Mouse (Mus musculus): ENCODE measurements around the gene Pfkfb2.
"Not testable (repeated sequence)": the region's sequence is repeated elsewhere in the genome, so short reads cannot be mapped to it uniquely, and the experiment has no call there.

Gene Pfkfb2

DNA sequence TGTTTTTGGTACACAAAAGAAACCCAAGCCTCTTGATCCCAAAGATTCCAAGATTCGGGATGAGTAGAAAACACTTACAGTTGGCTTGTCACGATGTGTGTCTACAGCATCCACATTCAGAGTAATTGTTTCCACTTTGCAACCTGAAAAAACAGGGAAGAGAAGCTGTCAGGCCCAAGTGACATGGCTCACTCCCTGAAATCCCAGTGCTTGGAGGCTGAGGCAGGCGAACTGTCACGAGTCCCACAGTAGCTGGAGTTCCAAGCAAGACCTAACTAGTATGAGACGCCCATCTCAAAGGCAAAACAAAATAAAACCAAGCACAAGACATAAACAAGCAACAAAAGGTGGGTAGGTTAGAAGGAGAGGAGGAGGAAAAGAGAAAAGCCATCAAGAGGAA, 30.5 kb downstream of the Pfkfb2 start:
- no peak for DNase-seq (ENCODE audit: low read depth)

- DNase-seq (ENCODE audit: low read depth) = no peak
Measured at GRCm38 (mm10) chr1:130683905-130684304, 45.1 kb downstream of the Pfkfb2 start.

DNA sequence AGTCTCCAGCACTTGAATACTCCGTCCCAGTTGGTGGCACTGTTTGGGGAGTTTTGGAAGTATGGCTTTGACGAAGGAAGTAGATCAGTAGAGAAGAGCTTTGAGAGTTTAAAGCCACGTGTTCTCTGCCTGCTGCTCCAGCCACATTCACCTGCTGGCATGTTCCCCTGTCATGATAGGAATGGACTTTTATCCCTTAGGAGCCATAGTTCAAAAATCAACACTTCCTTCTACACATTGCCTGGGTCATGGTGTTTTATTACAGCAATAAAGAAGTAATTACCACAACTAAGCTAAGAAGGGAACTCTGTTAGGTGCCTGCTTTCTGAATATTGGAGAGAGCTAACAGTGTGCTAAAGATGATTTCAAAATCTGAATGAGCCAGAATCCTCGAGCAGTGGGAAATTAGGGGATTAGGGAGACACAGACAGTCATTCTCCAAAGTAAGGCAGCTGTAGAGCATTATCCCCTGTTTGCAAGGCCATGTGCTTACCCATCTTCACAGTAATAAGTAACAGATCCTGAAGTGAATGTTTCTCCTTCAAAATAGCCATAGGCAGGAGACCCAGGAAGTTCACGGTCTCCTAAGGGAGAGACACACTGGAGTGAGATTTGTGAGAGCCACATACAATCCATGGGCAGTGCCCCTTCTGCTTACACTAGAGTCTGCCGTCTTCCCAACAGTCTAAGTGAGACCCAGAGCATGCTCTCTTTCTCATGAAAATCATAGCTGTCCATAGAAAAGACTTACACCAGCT, 47.2 kb downstream of the Pfkfb2 start:
- no peak for DNase-seq (ENCODE audit: low read depth)

DNA sequence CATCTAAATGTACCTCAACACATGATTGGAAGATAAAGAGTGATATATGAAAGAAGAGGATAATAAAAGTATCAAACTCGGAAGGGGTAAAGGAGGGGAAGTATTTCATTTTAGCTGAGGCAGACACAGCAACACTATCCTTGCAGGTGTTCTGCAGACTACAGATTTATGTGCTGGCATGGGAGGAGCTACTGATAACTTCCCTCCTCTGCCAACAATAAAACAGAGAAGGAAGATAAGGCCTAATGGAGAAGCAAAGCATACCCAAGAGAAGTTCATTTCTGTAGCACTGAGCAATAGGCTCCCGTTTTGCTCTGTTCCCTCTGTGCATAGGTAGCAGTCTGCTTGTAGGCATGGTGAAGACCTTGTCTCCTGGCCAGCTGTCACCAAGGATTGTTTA, 48.0 kb downstream of the Pfkfb2 start:
- no peak for DNase-seq (ENCODE audit: low read depth)

- no peak for DNase-seq (ENCODE audit: low read depth)
Measured at GRCm38 (mm10) chr1:130678551-130678950, 50.5 kb downstream of the Pfkfb2 start.

- DNase-seq (ENCODE audit: low read depth) = not testable (repeated sequence)
Measured at GRCm38 (mm10) chr1:130663576-130663975, 65.5 kb downstream of the Pfkfb2 start.

DNA sequence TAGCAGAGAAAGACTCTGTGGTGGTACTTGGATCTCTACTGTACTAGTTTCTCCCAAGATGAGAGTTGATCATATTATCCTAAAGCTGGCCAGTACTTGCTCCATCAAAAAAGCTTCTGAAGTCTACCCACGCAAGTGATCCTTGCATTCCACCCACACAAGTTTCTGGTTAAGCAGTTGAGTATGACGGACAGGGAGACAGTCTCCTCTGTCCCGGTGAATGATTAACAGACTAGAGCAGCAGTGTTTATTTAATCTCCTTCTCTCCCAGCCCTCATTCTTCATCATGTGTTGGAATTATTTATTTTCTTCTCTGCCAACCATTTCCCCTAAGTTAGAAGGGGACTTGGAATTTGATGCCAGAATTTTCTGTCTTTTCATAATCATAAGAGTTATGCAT, 67.6 kb downstream of the Pfkfb2 start, which contains the start of gene C4bp:
TSS of gene C4bp (minus strand) at position 179 of the 400 bp plus-strand sequence.
- DNase-seq (ENCODE audit: low read depth) = no peak

DNA sequence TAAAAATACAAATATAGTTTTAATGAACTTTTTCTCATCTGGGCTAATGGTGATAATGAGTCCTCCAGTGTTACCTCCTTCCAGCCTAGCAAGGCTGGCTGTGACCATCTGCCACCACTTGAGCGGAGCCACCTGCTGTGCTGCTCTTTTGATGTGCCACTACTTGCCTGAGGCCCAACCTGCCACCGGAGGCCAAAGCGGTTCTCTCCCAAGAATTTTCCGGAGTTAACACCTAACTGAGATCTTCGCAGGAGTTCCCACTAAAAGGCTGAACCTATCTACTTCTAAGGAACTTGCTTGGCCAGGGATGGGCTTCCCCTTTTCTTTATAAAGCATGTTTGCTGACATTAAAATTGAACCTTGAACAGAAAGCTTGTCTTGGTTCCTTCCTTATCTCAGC, 69.4 kb downstream of the Pfkfb2 start:
- DNase-seq (ENCODE audit: low read depth) = not testable (repeated sequence)

DNA sequence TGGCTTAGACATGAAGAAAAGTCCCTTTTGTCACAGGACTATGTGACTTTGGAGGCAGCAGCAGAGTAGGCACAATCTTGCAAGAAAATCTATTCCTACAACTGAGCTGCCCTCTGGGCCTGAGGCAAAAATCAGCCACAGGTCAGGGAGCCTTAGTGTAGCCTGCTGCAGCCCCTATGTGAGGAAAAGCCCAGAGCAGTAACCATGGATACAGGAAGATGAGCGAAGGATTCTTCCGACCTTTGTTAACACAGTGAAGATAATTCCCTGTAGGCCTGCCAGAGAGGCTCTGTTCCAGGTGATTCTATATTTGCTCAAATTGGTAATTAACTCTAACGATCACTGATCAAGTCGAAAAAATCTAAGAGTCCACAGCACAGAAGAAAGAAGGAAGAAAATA, 85.0 kb downstream of the Pfkfb2 start:
- DNase-seq (ENCODE audit: low read depth) = no peak

DNA sequence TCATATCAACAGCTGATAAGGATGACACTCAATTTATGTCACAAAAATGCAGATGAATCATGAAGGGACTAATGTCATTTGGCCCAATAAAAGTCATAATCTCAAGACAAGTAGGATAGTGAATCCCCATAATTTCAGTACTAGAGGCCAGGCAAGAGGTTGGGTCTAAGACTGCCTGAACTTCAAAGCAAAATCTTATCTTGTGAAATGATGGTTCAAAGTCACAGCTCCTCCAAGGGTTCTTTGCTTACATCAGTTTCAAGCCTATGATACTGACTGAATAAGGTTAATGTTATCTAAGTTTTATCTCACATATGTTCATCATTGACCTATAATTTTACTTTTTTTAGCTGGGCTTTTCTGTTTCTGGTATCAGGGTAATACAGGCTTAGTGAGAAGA, 88.1 kb downstream of the Pfkfb2 start:
- DNase-seq (ENCODE audit: low read depth) = no peak
